Mouse (Mus musculus): Measurements from ENCODE around the gene Sh3gl2. TPM values are rescaled to one million over a fixed set of nuclear protein-coding genes. Genes with fewer than 3 reads are reported as not detected.

Sh3gl2 gene
- total RNA-seq (2021): 1 to 10 TPM in 1 of 2 experiments, under 1 TPM in 1; 0.84 to 1.1 TPM
- long read RNA-seq, experiment 1: 0 reads
- long read RNA-seq, experiment 2: 0 reads

DNA sequence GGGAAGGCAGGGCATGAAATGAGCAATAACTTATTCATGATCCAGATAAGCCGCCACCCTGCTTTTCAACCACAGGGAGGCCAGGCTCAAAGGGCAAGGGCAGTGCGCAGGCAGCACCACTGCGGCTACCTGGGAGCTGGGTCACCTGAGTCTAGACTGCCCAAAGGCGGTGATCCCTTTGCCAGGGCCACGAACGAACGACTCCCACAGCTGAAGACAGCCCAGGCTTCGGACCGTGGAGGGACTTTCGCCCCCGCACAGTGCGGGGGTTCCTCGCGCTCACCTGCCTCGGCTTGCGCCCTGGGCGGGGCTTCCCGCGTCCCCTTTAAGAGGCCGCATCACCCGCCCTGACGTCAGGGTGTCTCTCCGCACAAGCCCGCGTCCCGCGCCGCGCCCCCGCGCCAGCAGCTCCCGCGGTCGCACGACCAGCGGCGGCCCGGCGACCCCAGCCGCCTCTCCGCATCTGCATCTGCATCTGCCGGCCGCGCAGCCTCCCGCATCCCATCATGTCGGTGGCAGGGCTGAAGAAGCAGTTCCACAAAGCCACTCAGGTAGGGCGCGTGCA is at the start of gene Sh3gl2:
Gene Sh3gl2 (plus strand): TSS at position 56 of the 565 bp plus-strand sequence.
- no peak for DNase-seq

GRCm38 (mm10) chr4:85161156-85161555 is 43.8 kb upstream of the Sh3gl2 start:
- DNase-seq: no peak

GRCm38 (mm10) chr4:85162468-85163312 is 42.2 kb upstream of the Sh3gl2 start:
- no peak for DNase-seq

- DNase-seq: no peak
These were observed 41.7 kb upstream of the Sh3gl2 start for GRCm38 (mm10) chr4:85163313-85163615.

DNA sequence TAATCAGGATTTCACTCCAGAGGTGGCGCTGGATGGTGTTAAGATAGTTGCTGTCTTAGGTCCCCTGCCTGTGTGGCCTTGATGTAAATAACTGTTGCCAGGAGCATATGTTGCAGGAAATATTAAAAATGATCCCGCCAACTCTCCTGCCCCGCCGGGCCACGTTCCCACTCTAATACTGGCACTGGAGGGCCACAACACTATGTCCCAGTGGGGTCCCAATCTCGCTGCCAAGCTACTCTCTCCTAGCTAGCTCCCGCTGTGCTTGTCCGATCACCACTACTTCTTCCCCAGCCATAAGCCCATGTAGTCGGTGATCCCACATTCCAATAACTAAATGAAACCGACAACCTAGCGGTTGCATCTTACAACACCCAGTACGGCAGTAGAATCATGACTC is 36.9 kb upstream of the Sh3gl2 start:
- no peak for DNase-seq

- DNase-seq: no peak
These were observed 29.5 kb upstream of the Sh3gl2 start for GRCm38 (mm10) chr4:85175466-85175865.

- no peak for DNase-seq
These were observed 26.4 kb upstream of the Sh3gl2 start for GRCm38 (mm10) chr4:85178394-85179051.

- DNase-seq: no peak
These were observed 18.9 kb upstream of the Sh3gl2 start for GRCm38 (mm10) chr4:85186011-85186410.

- no peak for DNase-seq
These were observed 8.7 kb upstream of the Sh3gl2 start for GRCm38 (mm10) chr4:85196201-85196600.

- DNase-seq: no peak
These were observed 6.5 kb upstream of the Sh3gl2 start for GRCm38 (mm10) chr4:85198431-85198830.

DNA sequence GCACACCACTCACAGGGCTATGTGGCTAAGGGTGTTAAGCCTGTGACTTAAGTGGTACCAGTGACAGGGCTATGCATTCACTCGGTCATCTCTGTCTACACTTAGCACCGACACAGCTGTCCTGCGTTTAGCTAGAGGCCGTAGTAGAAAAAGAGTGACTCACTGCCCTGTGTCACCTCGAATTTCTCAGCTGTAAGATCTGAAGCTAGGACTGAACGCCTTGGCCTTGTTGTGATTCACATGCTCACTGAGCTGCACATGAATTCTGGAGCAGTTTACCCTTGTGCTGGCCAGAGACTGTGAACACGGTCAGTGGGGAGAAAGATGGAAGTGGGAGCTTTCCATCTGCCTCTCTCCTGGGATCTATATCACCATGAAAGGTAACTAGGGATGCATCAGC is 2.3 kb upstream of the Sh3gl2 start:
- no peak for DNase-seq

DNA sequence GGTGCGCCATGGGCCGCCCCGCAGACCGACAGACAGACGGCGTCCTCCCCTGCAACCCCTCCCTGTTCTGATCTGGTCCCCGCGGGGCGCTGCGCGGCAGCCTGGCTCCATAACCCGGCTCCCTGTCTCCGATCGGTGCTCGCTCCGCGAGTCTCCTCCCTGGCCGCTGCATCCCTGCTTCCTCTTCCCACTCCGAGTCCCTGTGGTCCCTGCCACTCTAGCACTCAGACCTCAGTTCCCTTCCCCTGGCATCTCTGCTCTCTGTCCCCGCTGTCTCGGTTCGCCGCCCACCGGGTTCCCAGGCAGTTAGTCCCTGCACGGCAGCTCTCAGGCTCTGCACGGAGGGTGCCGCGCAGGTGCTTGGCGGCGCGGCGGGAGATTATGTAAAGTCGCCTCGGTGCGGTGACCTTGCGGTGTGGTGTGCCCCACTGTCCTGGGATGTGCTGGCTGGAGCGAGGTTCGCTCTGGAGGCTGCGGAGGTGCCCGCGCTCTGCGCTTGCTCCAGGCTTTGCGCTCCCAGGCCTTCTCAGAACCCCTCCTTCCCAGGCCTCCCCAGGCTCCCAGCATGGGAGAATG is 798 bp downstream of the Sh3gl2 start:
- DNase-seq: no peak

- no peak for DNase-seq
These were observed 1.9 kb downstream of the Sh3gl2 start for GRCm38 (mm10) chr4:85206675-85207400.

DNA sequence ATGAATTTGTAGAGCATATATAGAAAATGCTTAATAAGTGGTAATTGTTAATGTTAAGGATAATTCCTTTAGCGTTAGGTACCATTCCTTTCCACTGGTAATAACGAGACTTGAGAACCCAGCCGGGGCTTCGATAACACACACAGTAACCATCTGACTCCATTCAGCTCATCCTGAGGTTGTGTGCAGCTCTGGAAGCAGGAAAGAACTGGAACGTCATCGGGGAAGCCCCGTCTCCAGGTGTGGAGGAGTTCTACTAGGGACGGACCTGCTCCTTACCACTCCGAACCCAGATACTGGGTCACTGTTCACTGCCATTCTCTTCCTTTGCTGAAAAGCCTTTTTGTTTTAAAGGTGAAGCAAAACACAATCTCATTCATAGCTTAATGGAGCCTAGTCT is 2.6 kb downstream of the Sh3gl2 start:
- no peak for DNase-seq

GRCm38 (mm10) chr4:85208531-85208930 is 3.6 kb downstream of the Sh3gl2 start:
- no peak for DNase-seq

DNA sequence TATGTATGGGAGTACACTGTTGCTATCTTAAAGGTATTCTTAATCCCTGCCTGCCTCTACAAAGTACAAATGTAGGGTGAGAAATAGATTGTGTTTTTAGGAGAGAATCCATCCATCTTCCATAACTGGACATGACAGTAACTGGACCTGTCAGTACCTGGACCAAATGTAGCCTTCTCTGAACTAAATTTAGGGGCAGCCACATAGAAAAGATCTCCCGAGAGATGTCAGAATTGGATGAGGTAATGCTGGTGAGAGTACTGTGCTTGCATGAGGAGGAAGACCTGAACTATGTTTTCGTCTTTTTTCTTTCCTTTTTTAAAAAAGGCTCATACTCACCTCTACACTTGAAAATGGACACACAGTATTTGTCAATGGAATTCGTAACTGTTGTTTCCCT is 6.0 kb downstream of the Sh3gl2 start:
- no peak for DNase-seq

GRCm38 (mm10) chr4:85217003-85217402 is 12.1 kb downstream of the Sh3gl2 start:
- DNase-seq: no peak

DNA sequence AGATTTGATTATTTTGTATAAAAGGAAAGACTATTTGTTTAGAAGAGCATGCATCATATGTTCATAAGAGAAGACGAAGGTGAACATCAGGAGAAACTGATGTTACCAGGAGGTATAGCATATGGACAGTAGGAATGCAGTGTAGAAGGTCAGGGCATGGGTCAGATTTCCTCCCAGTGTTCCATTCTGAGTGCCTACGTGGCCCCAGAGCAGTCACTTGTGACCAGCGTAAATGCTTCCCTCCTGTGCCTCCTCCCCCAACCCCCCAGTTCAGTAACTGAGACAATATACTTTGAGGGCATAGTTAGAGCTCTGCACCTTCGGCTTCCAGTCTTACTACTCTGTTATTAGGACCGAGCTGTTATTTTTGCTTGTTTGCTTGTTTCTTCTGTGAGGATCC is 17.8 kb downstream of the Sh3gl2 start:
- DNase-seq: no peak

GRCm38 (mm10) chr4:85226731-85227130 is 21.8 kb downstream of the Sh3gl2 start:
- DNase-seq: no peak

- DNase-seq: no peak
These were observed 23.0 kb downstream of the Sh3gl2 start for GRCm38 (mm10) chr4:85227664-85228588.

DNA sequence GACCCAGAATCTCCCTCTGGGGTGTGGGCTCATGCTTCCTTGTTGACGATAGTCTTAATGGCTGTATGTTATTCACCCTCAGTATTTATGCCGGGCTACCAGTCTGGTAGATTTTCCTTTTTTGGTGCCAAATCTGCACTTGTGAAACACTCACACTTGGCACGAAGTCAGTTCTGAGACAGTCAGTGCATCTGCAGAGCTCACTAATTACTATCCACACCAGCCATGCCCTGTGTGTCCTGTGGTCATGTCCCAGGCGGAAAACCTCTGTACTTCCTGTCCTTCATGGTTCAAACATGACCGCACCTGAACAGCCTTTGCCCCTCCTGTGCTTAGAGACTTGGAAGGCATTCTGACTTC is 23.6 kb downstream of the Sh3gl2 start:
- DNase-seq: no peak
